Mouse (Mus musculus) C2C12 (cell line): ENCODE data around the gene Gadd45b.

Experiments
- CTCF ChIP-seq: IDR thresholded peaks from one replicate; pipeline ENCODE4 v1.5.1; 2011; ENCODE audit not compliant: control insufficient read depth, insufficient read depth, insufficient read length
- FOSL1 ChIP-seq: IDR thresholded peaks from one replicate; pipeline ENCODE4 v1.8.0; 2011; ENCODE audit warnings: mild to moderate bottlenecking, low read length; ENCODE audit not compliant: poor library complexity, insufficient read depth, severe bottlenecking
- MAX ChIP-seq: IDR thresholded peaks from one replicate; pipeline ENCODE4 v1.6.1; 2011; ENCODE audit warnings: mild to moderate bottlenecking, control low read depth
- MYOG ChIP-seq: IDR thresholded peaks from one replicate; pipeline ENCODE4 v1.6.1; 2011; ENCODE audit not compliant: control insufficient read depth, insufficient read length; ENCODE audit errors: extremely low read depth
- USF1 ChIP-seq: IDR thresholded peaks from one replicate; pipeline ENCODE4 v1.6.1; 2011; ENCODE audit warnings: low read depth, mild to moderate bottlenecking, control low read depth, moderate library complexity

DNA sequence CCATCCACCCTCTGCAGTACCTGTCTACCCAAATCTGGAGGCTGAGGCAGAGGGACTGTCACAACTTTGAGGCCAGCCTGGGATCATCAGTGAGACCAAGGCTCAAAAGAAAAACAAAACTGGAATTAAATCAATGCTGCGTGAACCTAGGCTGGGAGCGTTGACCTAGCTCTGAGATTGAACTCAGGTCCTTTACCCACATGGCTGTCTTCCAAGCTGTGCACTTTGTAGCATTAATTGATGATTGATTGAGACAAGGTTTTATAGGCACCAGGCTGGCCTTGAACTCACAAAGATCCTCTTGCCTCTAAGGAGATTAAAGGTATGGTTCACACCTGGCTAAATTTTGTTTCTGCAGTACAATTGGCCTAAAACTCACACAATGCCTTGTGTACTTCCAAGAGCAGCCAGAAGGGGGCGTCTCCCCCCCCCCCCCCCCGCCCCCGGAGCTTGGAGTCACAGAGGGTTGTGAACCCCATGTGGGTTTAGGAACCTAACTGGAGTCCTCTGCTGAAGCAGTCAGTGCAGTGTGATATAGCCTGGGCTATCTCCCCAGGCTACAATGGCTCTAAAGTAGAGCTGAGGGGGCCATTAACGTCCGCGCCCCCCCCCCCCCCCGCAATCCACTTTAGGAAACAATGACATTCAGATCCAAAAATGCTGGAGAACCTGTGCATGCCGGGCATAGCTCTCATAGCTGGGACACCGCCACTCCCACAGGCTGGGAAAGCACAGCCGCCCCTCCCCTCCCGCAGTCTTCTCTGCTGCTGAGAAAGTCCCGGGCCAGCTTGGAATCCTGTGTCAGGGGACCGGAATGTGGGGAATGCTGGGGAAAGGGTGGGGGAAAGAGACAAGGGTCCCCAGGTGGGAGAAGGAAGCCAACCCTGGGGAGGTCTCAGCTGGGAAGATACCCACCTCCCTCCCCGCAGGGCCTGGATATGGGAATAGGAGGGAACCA lies 31.0 kb downstream of the Gadd45b start:
- TF ChIP-seq MAX (no peak), CTCF (no peak), MYOG (no peak), FOSL1 (no peak), USF1 (no peak)
